Mouse (Mus musculus) skeletal muscle tissue, adult 2 months (tissue): ENCODE results near the gene Olfr1204.

Experiments used
- DNase-seq: peaks from one replicate; pipeline ENCODE4 v3.0.0-alpha.2; 2012; ENCODE audit warnings: low read depth, low spot score

The Olfr1204 gene

GRCm38 (mm10) chr2:88848992-88849391 is at the start of gene Olfr1204:
Gene Olfr1204, plus strand, starts transcription at chr2:88849292.
- no peak for DNase-seq

DNA sequence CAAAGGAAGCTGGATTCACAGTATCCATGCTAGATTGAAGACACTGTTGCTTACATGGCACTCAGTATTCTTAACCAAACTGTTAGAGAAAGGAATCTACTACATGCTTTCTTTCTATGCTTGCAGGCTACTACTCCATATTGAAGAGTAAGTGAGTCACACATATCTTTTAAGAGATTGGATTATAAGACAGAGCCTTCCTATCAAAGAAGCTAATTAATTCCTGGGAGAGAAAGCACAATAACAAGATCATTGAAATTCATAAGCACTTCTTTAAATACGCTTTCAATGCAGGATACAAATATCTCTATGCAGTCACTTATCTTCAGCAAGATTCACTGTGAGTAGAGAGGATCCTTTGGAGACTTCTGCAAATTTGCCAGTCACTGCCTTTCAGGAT is 34.9 kb upstream of the Olfr1204 start, which contains the start of gene Olfr1202:
Olfr1202 (plus strand) TSS at position 301 of the 400 bp plus-strand sequence.
- DNase-seq, result no peak

DNA sequence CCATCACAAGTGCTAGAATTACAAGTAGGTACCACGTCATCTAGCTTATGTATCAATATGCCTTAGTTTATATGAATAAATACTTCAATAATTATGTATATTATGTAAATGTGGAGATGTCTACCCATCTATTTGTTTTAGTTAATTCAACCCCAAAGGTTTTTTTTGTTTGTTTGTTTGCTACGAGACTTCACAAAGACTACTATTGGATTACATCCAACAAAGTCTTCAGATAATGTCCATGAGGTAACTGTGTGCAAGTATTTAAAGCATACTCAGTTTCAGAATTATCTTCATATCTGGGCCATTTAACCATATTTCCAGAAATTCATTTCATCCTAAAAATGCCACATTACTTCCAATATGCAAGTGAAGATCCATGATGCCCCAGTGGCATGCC is 19.7 kb upstream of the Olfr1204 start, which contains the start of gene Olfr1205:
Olfr1205 (plus strand) TSS at position 301 of the 400 bp plus-strand sequence.
- DNase-seq, result no peak

DNA sequence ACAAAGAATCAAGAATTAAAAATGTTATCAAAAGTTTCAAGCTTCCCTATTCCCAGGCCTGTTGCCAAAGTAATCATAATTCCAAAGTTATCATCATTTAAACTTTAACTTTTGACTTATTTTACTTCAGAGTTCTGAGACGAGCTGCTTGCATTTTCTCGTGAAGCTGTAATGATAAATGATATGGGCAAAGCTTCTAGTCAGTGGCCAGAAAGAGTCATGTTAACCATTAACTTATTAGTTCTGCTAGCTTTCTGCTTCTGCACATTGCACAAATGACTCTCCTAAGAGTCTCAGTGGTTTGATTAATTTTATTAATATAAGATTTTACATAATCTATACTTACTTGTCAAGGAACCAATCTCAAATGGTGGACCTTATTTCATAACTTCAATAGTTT is 10.6 kb upstream of the Olfr1204 start:
- DNase-seq, result no peak

DNA sequence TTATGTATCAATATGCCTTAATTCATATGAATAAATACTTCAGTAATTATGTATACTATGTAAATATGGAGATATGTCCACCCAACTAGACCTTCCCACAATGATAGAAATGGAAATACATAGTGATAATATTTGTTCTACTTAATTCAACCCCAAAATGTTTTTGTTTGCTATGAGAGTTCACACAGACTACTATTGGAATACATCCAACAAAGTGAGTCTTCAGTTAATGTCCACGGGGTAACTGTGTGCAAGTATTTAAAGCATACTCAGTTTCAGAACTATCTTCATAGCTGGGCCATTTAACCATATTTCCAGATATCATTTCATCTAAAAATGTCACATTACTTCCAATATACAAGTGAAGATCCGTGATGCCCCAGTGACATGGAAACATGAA is 13.8 kb downstream of the Olfr1204 start, which contains the start of gene Olfr1206:
Olfr1206 (plus strand) TSS at position 301 of the 400 bp plus-strand sequence.
- no peak for DNase-seq

DNA sequence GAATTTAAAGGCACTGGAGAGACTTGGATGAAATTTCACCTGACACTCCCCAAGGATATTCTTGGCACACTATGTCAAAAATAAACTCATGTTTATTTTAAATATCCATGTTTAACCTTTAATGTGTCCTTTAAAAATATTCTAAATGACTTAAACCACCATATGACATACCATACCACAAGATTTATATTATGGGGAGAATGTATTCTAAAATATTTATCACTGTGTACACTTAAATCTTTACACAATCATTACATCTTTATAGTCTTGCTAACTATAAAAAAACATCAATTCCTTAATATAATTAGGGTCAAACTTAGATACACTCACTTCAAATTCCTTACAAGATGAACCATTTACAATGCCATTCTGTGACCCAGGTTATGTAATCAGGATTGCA is 53.1 kb downstream of the Olfr1204 start, which contains the start of gene Olfr1208:
Olfr1208 (minus strand) TSS at position 101 of the 400 bp plus-strand sequence.
- no peak for DNase-seq
